Mouse (Mus musculus): Measurements from ENCODE around the gene Man1a. TPM values are rescaled to one million over a fixed set of nuclear protein-coding genes. Genes with fewer than 3 reads are reported as not detected.

Gene Man1a
- total RNA-seq, 4 experiments from 2014 or later, result 5.7 to 8.0 (median 7.4) TPM

GRCm38 (mm10) chr10:54017904-54018454 is 58.4 kb downstream of the Man1a start:
- no peak for DNase-seq (ENCODE audit: low spot score in 2 of 2)

GRCm38 (mm10) chr10:54014116-54014758 is 62.2 kb downstream of the Man1a start:
- DNase-seq (ENCODE audit: low spot score in 2 of 2), result no peak

- DNase-seq (ENCODE audit: low spot score in 2 of 2), result no peak
Measured at GRCm38 (mm10) chr10:54013143-54013791, 63.1 kb downstream of the Man1a start.

DNA sequence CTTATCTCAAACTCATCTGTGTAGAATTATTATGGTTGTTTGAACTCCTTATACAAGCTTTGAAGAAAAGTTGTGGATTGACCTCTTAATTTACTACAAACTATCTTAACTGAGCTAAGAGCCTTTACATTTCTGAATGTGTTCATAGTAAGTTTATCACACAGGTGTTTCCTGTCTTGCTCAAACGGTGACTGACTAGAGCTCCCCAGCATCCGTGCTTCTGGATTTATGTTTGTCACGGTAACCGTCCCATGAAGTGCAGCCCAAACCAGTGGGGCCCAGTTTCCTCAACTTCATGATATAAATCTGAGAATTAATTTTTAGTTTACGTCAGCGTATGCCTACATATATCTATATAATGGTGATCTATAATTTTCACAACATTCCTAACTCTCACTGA is 67.3 kb downstream of the Man1a start:
- DNase-seq (ENCODE audit: low spot score in 2 of 2), result no peak

GRCm38 (mm10) chr10:54006868-54007267 is 69.5 kb downstream of the Man1a start:
- no peak for DNase-seq (ENCODE audit: low spot score in 2 of 2)

DNA sequence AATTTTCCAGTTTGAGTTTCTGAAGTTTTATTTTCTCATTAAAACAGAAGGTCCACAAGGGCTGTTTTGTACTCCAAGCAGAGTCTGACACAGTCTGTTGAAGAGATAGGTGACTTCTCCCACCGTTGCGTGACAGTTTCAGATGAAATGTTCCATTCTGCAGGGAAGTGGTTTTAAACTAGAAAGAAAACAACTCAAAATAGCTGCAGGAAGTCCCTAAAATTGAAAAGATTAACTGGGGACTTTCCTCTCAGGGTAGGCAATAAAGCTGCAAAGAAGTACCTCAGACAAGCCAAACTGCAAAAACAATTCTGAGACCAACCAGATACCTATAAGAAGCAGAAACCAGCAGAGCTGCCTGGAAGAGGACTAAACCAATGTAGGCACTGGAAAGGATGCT is 70.6 kb downstream of the Man1a start:
- no peak for DNase-seq (ENCODE audit: low spot score in 2 of 2)

DNA sequence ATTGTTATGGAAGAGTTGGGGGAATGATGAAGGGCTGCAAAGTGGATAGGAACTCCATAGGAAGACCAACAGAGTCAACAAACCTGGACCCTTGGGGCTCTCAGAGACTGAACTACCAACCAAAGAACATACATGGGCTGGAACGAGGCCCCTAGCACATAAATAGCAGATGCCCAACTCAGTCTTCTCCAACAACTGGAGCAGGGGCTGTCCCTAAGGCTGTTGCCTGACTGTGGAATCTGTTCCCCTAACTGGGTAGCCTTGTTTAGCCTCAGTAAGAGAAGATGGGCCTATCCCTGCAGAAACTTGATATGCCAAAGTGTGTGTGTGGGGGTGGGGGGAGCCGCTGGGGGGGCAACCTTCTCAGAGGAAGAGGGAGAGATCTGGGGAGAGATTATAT is 73.5 kb downstream of the Man1a start:
- no peak for DNase-seq (ENCODE audit: low spot score in 2 of 2)

DNA sequence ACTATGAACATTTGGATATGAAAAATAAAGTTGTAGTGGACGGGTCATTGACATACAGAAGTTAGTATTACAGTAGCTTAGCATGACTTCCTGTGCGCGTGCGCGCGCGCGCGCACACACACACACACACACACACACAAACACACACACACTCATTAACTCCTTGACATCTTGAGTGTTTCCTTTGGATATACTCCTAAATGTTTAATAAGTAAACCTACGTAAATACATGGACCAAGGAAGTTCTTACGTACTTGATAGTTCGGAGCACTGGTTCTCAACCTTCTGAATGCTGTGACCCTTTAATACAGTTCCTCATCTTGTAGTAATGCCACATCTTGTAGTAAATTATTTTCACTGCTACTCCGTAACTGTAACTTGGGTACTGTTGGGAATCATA is 79.1 kb downstream of the Man1a start:
- no peak for DNase-seq (ENCODE audit: low spot score in 2 of 2)

GRCm38 (mm10) chr10:53996216-53996615 is 80.2 kb downstream of the Man1a start:
- DNase-seq (ENCODE audit: low spot score in 2 of 2), result no peak

- no peak for DNase-seq (ENCODE audit: low spot score in 2 of 2)
Measured at GRCm38 (mm10) chr10:53994591-53994990, 81.8 kb downstream of the Man1a start.

- no peak for DNase-seq (ENCODE audit: low spot score in 2 of 2)
Measured at GRCm38 (mm10) chr10:53990434-53990833, 86.0 kb downstream of the Man1a start.

- DNase-seq (ENCODE audit: low spot score in 2 of 2), result no peak
Measured at GRCm38 (mm10) chr10:53984894-53985293, 91.5 kb downstream of the Man1a start.

DNA sequence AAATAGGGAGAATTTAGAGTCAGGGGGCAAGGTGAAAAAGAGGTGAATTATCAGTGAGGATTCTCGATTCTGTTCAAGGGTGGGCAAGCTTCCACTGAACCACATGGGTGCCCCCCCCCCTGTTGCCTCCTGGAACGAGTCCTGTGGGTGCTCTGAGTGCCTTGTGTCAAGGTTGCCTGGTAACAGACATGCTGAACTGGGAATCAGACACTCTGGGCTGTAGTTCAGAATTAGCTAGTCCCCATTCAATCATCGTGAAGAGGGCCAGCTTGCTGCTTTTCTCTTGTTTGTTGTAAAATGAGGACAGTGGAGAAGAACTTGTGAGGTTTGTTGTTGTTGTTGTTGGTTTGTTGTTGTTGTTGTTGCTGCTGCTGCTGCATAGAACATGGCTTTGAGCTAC is 92.3 kb downstream of the Man1a start:
- no peak for DNase-seq (ENCODE audit: low spot score in 2 of 2)

- no peak for DNase-seq (ENCODE audit: low spot score in 2 of 2)
Measured at GRCm38 (mm10) chr10:53978647-53979046, 97.8 kb downstream of the Man1a start.

DNA sequence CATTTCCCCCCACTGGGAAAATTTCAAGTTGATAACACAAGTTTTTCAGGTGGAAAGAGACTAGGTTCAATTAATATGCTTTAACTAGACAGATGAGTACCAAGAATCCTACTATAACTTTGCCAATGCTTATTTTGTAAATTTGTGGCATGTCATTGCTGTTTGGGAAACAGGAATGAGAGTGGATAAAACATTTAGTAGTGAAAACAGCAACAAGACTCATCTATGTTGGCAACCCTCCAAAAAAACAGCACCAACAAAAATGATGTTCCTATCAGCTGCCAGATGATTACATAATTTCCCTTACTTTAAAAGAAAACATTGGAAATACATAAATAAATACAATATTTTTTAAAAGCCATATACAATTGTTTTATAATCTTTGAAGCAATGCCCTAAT is 102.2 kb downstream of the Man1a start:
- no peak for DNase-seq (ENCODE audit: low spot score in 2 of 2)

DNA sequence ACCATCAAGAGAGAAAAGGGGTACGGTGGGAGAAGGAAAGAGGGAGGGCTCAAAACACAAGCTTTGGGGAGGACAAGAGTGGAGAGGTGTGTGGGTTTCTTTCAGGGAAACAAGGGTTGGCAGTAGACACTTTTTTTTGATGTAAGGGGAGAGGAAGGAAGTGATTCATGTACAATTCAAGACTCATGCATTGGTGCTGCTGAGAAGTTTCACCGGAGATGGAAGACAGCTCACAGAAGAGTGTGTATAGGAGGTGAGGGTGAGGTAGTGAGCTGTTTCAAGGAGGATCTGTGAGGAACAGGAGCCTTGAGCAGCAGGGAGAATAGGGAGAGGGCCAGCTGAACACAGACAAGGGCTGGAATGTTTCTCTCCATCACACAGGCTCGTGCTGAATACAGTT is 116.7 kb downstream of the Man1a start:
- DNase-seq (ENCODE audit: low spot score in 2 of 2), result no peak

GRCm38 (mm10) chr10:53941597-53941996 is 134.8 kb downstream of the Man1a start:
- no peak for DNase-seq (ENCODE audit: low spot score in 2 of 2)

DNA sequence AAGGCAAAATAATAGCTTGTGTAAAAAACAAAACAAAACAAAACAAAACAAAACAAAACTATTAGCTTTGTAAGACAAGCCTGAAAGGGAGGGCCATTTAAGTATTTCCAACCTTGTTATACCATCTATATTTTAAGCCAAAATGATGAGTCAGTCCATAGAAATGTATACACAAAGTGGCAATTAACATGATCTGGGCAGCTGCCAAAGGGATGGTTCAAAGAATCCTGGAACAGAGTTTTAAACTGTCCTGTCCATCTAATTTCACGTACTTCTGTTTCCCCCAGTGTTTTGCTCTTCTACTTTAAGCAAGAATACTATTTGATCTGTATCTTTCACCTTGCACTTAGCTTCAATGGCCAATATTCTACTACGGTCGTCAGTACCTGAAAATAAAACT is 138.2 kb downstream of the Man1a start:
- DNase-seq (ENCODE audit: low spot score in 2 of 2), result no peak

GRCm38 (mm10) chr10:53936078-53936477 is 140.3 kb downstream of the Man1a start:
- DNase-seq (ENCODE audit: low spot score in 2 of 2), result no peak

- no peak for DNase-seq (ENCODE audit: low spot score in 2 of 2)
Measured at GRCm38 (mm10) chr10:53929722-53930500, 146.5 kb downstream of the Man1a start.

DNA sequence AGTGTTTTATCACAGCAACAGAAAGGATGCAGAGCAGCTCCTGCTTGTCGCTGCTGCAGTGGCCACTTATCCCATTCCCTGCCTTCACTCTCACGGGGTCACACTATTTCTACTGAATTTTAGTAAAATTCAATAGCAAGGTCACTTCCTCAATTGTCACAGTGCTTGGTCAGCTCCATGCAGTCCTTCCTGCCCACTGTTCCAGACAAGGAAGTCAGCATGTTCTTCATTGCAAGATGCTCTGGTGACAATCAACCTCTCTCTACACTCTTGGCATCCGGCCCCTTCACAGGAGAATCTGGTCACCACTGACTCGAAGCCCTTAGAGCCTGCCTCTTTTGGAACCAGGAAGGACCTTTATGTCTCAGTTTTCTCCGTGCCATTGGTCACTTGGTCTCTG is 148.5 kb downstream of the Man1a start:
- DNase-seq (ENCODE audit: low spot score in 2 of 2), result no peak

- DNase-seq (ENCODE audit: low spot score in 2 of 2), result no peak
Measured at GRCm38 (mm10) chr10:53925456-53925855, 151.0 kb downstream of the Man1a start.
